Mouse (Mus musculus) megakaryocyte, embryonic 14.5 days (primary cell): ENCODE measurements around the gene Fkbp3.

Experiments
- FLI1 ChIP-seq: IDR thresholded peaks from 2 replicates; pipeline ENCODE4 v1.6.1; 2012; ENCODE audit warnings: low read length, inconsistent platforms, mixed read lengths
- GATA1 ChIP-seq: IDR thresholded peaks from 3 replicates; pipeline ENCODE4 v1.6.1; 2012; ENCODE audit warnings: mixed read lengths, low read length, inconsistent platforms, borderline replicate concordance

- TF ChIP-seq GATA1, result no peak
- TF ChIP-seq FLI1, result no peak
These were observed 844 bp upstream of the Fkbp3 start for GRCm38 (mm10) chr12:65074651-65075050.
